Mouse (Mus musculus) megakaryocyte, adult 5-6 weeks (primary cell): ENCODE data around the gene Lactbl1. TPM values are rescaled to one million over a fixed set of nuclear protein-coding genes. Genes with fewer than 3 reads are reported as not detected.

ENCODE experiments used
- ATAC-seq: 2 replicates; pipeline ENCODE4 v1.8.0; 2016; ENCODE audit warnings: mild to moderate bottlenecking, inconsistent platforms; ENCODE audit not compliant: poor library complexity, severe bottlenecking
- total RNA-seq, 2 experiments: library from RNA; stranded (forward) in 1 of 2; stranded (reverse) in 1 of 2; fragments of 153-499, 151-499 nt in 1 of 2; fragments of 221-1000, 200-1000 nt in 1 of 2; gene quantifications; 2 replicates each; pipeline versions ENCODE4 v1.2.3 to v1.2.4; 2015 to 2017

Gene Lactbl1
- not detected in 2 replicates for total RNA-seq (2015)
- 0.16 TPM in 1 of 2 replicates, not detected in the other for total RNA-seq (2017)

- ATAC-seq = no peak
These were observed at the start of gene Lactbl1 for GRCm38 (mm10) chr4:136622388-136622787. Lactbl1 (plus strand) TSS chr4:136622621.

GRCm38 (mm10) chr4:136581885-136582284 is 40.5 kb upstream of the Lactbl1 start:
- no peak for ATAC-seq

GRCm38 (mm10) chr4:136587221-136587827 is 35.1 kb upstream of the Lactbl1 start:
- no peak for ATAC-seq

GRCm38 (mm10) chr4:136588003-136588402 is 34.4 kb upstream of the Lactbl1 start:
- ATAC-seq = no peak

- no peak for ATAC-seq
These were observed 30.3 kb upstream of the Lactbl1 start for GRCm38 (mm10) chr4:136592111-136592510.

GRCm38 (mm10) chr4:136594006-136594405 is 28.4 kb upstream of the Lactbl1 start:
- ATAC-seq = no peak

GRCm38 (mm10) chr4:136595221-136595620 is 27.2 kb upstream of the Lactbl1 start:
- ATAC-seq = no peak

- ATAC-seq = no peak
These were observed 24.0 kb upstream of the Lactbl1 start for GRCm38 (mm10) chr4:136598268-136598876.

GRCm38 (mm10) chr4:136599869-136600268 is 22.6 kb upstream of the Lactbl1 start:
- ATAC-seq = no peak

- ATAC-seq = no peak
These were observed 21.9 kb upstream of the Lactbl1 start for GRCm38 (mm10) chr4:136600536-136600935.

GRCm38 (mm10) chr4:136601476-136601875 is 20.9 kb upstream of the Lactbl1 start:
- no peak for ATAC-seq

GRCm38 (mm10) chr4:136602018-136602554 is 20.3 kb upstream of the Lactbl1 start:
- ATAC-seq = no peak

GRCm38 (mm10) chr4:136602568-136602967 is 19.9 kb upstream of the Lactbl1 start, which contains the start of gene Kdm1a:
Kdm1a (minus strand) TSS chr4:136602723.
- peak; percentile 99 for ATAC-seq

GRCm38 (mm10) chr4:136605756-136606485 is 16.5 kb upstream of the Lactbl1 start:
- ATAC-seq = no peak

- ATAC-seq = no peak
These were observed 12.0 kb upstream of the Lactbl1 start, which contains the start of gene Tex46 for GRCm38 (mm10) chr4:136610387-136610856. Tex46 (plus strand) TSS chr4:136610437.

GRCm38 (mm10) chr4:136613657-136614056 is 8.8 kb upstream of the Lactbl1 start:
- no peak for ATAC-seq

- peak; percentile 66; the same call in 1 of the 2 replicates for ATAC-seq
These were observed 1.1 kb upstream of the Lactbl1 start for GRCm38 (mm10) chr4:136621336-136621735.

GRCm38 (mm10) chr4:136621956-136622355 is 465 bp upstream of the Lactbl1 start:
- ATAC-seq = no peak

GRCm38 (mm10) chr4:136626590-136626989 is 4.2 kb downstream of the Lactbl1 start:
- peak; percentile 62 for ATAC-seq

GRCm38 (mm10) chr4:136631237-136631994 is 9.0 kb downstream of the Lactbl1 start:
- ATAC-seq = no peak

- no peak for ATAC-seq
These were observed 13.6 kb downstream of the Lactbl1 start for GRCm38 (mm10) chr4:136635995-136636394.
